Comparison of ENCODE assay signal across 11 mouse cellular contexts in genomic region chr11:117974327-117975125, GRCm38 (mm10). TPM values are rescaled to one million over a fixed set of nuclear protein-coding genes. Genes with fewer than 3 reads are reported as not detected.
DNase-seq lines count a peak whose midpoint lies in the region; ATAC-seq and TF ChIP-seq lines count a peak whose summit lies in the region.
"Had no signal": no experiment of that assay in that cellular context is flagged by ENCODE, and none has a peak within 500 bp of the region (broad histone marks: within the 10 kb centered on the region; RNA-seq: fewer than 3 reads in every experiment).

No protein-coding gene starts in this region.

- no peaks in the 10 kb centered on the region for H3K9me3 ChIP-seq in heart, embryonic 13.5 days
- H3K9me3 ChIP-seq in lung, postnatal 0 days (ENCODE audit: low read length) = no peaks in the 10 kb centered on the region
- H3K9me3 ChIP-seq: hindbrain, embryonic 15.5 days; liver, embryonic 15.5 days had no signal

- no peak overlapping the region for H3K4me2 ChIP-seq in heart, embryonic 13.5 days
- H3K4me2 ChIP-seq in lung, postnatal 0 days (replicated peaks; ENCODE audit: low read depth, low read length) = no peak overlapping the region
- H3K4me2 ChIP-seq: hindbrain, embryonic 15.5 days; liver, embryonic 15.5 days had no signal

- peaks cover 46% of the 10 kb centered on the region for H3K4me1 ChIP-seq in heart, embryonic 13.5 days
- peaks cover 58% of the 10 kb centered on the region for H3K4me1 ChIP-seq in thymus, adult 2 months (replicated peaks; ENCODE audit: control insufficient read depth, insufficient read depth, low read length)
- H3K4me1 ChIP-seq in lung, postnatal 0 days (ENCODE audit: insufficient read depth, low read depth, low read length) = peaks cover 28% of the 10 kb centered on the region; the same call in 1 of the 2 replicates

- H3K4me3 ChIP-seq in heart, embryonic 13.5 days = no peak overlapping the region
- no peak overlapping the region for H3K4me3 ChIP-seq in thymus, adult 2 months (ENCODE audit: control insufficient read depth, insufficient read depth, low read length)
- no peak overlapping the region for H3K4me3 ChIP-seq in lung, postnatal 0 days (ENCODE audit: low read depth, low read length)
- H3K4me3 ChIP-seq: hindbrain, embryonic 15.5 days; liver, embryonic 15.5 days had no signal

- no peak for TF ChIP-seq POLR2A in thymus, adult 2 months (IDR thresholded peaks at IDR 0.05; ENCODE audit: control insufficient read depth, extremely low read depth, insufficient read depth, low read length, poor library complexity)

- WGBS in heart, embryonic 13.5 days = 19% methylated on average over 14 of the region's 14 CpGs
- 21% methylated on average over 14 of the region's 14 CpGs for WGBS in thymus, adult 2 months
- 51% methylated on average over 14 of the region's 14 CpGs for WGBS in lung, postnatal 0 days

- no peaks in the 10 kb centered on the region for H3K36me3 ChIP-seq in heart, embryonic 13.5 days
- no peaks in the 10 kb centered on the region for H3K36me3 ChIP-seq in thymus, adult 2 months (ENCODE audit: control insufficient read depth, insufficient read depth, low read length)
- H3K36me3 ChIP-seq in lung, postnatal 0 days (ENCODE audit: insufficient read depth, low read length) = no peaks in the 10 kb centered on the region
- H3K36me3 ChIP-seq: hindbrain, embryonic 15.5 days; liver, embryonic 15.5 days had no signal

- 0 out of 2 replicates have a peak, but pooled peaks have one; percentile 9 for TF ChIP-seq CTCF in thymus, adult 2 months (IDR thresholded peaks at IDR 0.05; ENCODE audit: borderline replicate concordance, control insufficient read depth, extremely low read depth, insufficient read depth, low read length, poor library complexity)
- TF ChIP-seq CTCF in lung, postnatal 0 days (IDR thresholded peaks at IDR 0.05) = no peak

- intact Hi-C loops in heart, postnatal 36 days (cut with DNase I) = no loop called here

- peaks cover 9% of the 10 kb centered on the region for H3K27me3 ChIP-seq in heart, embryonic 13.5 days (replicated peaks)
- no peaks in the 10 kb centered on the region for H3K27me3 ChIP-seq in thymus, adult 2 months (ENCODE audit: control insufficient read depth, insufficient read depth, low read length)
- no peaks in the 10 kb centered on the region for H3K27me3 ChIP-seq in lung, postnatal 0 days (replicated peaks; ENCODE audit: insufficient read depth, low read length)
- H3K27me3 ChIP-seq: hindbrain, embryonic 15.5 days had no signal

- no peak for TF ChIP-seq EP300 in lung, postnatal 0 days (IDR thresholded peaks at IDR 0.05)

- H3K27ac ChIP-seq in heart, embryonic 13.5 days (replicated peaks) = peak overlapping the region; percentile 41
- H3K27ac ChIP-seq in thymus, adult 2 months (ENCODE audit: control insufficient read depth, insufficient read depth, low read length) = no peak overlapping the region
- H3K27ac ChIP-seq in lung, postnatal 0 days (ENCODE audit: low read length) = peak overlapping the region; percentile 51; the same call in 1 of the 2 replicates
- H3K27ac ChIP-seq: liver, embryonic 15.5 days had no signal

- ATAC-seq in heart, embryonic 13.5 days (ENCODE audit: extremely low read depth, insufficient number of reproducible peaks, low FRiP score, low TSS enrichment) = no peak
- ATAC-seq in lung, postnatal 0 days = no peak

- no peak for DNase-seq in heart, postnatal 36 days
- DNase-seq in thymus, adult 2 months = no peak
- no peak for DNase-seq in thymus, postnatal 25 days
- DNase-seq in lung, postnatal 0 days (ENCODE audit: low spot score) = no peak
- no peak for DNase-seq in spleen, postnatal 14 days (ENCODE audit: low spot score in 2 of 2)
- no peak for DNase-seq in urinary bladder, adult 18-20 months (ENCODE audit: low spot score in 2 of 2)
- DNase-seq in kidney, postnatal 14 days = no peak
- DNase-seq: cerebellum, adult 2 months had no signal

- peak overlapping the region; percentile 50; the same call in 1 of the 2 replicates for H3K9ac ChIP-seq in heart, embryonic 13.5 days
- no peak overlapping the region for H3K9ac ChIP-seq in lung, postnatal 0 days (replicated peaks; ENCODE audit: low read depth)
- H3K9ac ChIP-seq: hindbrain, embryonic 15.5 days; liver, embryonic 15.5 days had no signal

RNA-seq across cellular contexts. Expression of gene Socs3, which starts 4.7 kb away (rescaled TPM):
- 4.9 and 8.5 TPM in 2 replicates for polyA plus RNA-seq in heart, embryonic 13.5 days (2015; fragmentation: Nextera tagmentation; extraction: Ambion mirVana)
- 1 to 10 TPM; 3.4 to 3.8 TPM for total RNA-seq in heart, postnatal 36 days (2021)
- 44.3 and 45.7 TPM in 2 replicates for polyA plus RNA-seq in thymus, adult 2 months (2012; rRNA removed)
- 27.5 and 57.0 TPM in 2 replicates for polyA plus RNA-seq in lung, postnatal 0 days (2015; fragmentation: Nextera tagmentation; extraction: Ambion mirVana)

RNA-seq across cellular contexts. Expression of gene Pgs1, which starts 11.6 kb away (rescaled TPM):
- polyA plus RNA-seq in heart, embryonic 13.5 days (2015; fragmentation: Nextera tagmentation; extraction: Ambion mirVana) = 25.7 and 26.6 TPM in 2 replicates
- 10 to 100 TPM; 17.8 to 20.0 TPM for total RNA-seq in heart, postnatal 36 days (2021)
- 89.1 and 89.5 TPM in 2 replicates for polyA plus RNA-seq in thymus, adult 2 months (2012; rRNA removed)
- 88.6 and 89.5 TPM in 2 replicates for polyA plus RNA-seq in lung, postnatal 0 days (2015; fragmentation: Nextera tagmentation; extraction: Ambion mirVana)
